ENCODE assay signal across 8 mouse cellular contexts in the genomic region with DNA sequence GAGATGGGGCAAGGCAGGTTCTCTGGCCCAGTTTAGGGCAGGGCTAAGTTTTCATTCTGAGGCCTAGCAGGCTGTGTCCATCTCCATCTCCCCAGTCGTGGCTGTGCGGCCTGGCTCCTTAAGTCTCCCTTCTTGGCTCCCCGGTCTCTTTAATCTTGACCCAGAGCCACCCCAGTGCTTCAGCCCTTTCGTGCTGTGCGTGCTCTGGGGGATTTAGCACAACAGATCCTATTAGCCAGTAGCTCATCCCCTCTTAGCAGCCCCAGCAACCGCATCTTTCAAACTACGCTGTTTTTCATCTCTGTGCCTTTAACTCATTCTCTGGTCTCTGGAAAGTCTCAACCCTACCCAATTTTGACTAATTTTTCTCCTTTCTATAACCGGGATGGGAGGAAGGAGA. TPM values are rescaled to one million over a fixed set of nuclear protein-coding genes. Genes with fewer than 3 reads are reported as not detected.
DNase-seq lines count a peak whose midpoint lies in the region; TF ChIP-seq lines count a peak whose summit lies in the region.
"Had no signal": no experiment of that assay in that cellular context is flagged by ENCODE, and none has a peak within 500 bp of the region (broad histone marks: within the 10 kb centered on the region; RNA-seq: fewer than 3 reads in every experiment).

A gene (minus strand): TSS at position 184 of the 400 bp plus-strand sequence.

- H3K4me1 ChIP-seq in lung, adult 2 months (ENCODE audit: control insufficient read depth, insufficient read depth, low read length) = 0 out of 2 replicates have a peak, but pooled peaks cover 3% of the 10 kb centered on the region
- 0 out of 2 replicates have a peak, but pooled peaks cover 3% of the 10 kb centered on the region for H3K4me1 ChIP-seq in olfactory bulb, adult 2 months (ENCODE audit: control insufficient read depth, insufficient read depth, low read length)

- DNase-seq in lung, adult 2 months = no peak
- no peak for DNase-seq in lung, postnatal 4 days
- DNase-seq in gastrocnemius, adult 8-10 months (ENCODE audit: low spot score in 2 of 2) = no peak
- no peak for DNase-seq in layer of hippocampus, postnatal 14 days (ENCODE audit: low spot score in 2 of 2)
- DNase-seq in cerebellum, postnatal 10 days = no peak
- DNase-seq in embryo, embryonic 10.5 days (ENCODE audit: low spot score) = no peak
- DNase-seq: lung, postnatal 10 days had no signal

- 85% methylated on average over 8 of the region's 8 CpGs for WGBS in lung, adult 2 months
- 80% methylated on average over 8 of the region's 8 CpGs for WGBS in olfactory bulb, adult 2 months

- H3K27ac ChIP-seq in olfactory bulb, adult 2 months (ENCODE audit: insufficient read depth, low read depth, low read length) = no peak within 1 kb of the TSS

- no peak within 1 kb of the TSS for H3K4me3 ChIP-seq in lung, adult 2 months (replicated peaks; ENCODE audit: extremely low read depth, low read depth, low read length)
- no peak within 1 kb of the TSS for H3K4me3 ChIP-seq in olfactory bulb, adult 2 months (ENCODE audit: insufficient read depth, low read depth, low read length)

- no peak for TF ChIP-seq CTCF in lung, adult 2 months (IDR thresholded peaks at IDR 0.05; ENCODE audit: insufficient read depth, low read length)
- TF ChIP-seq CTCF in olfactory bulb, adult 2 months (IDR thresholded peaks at IDR 0.05; ENCODE audit: insufficient read depth, low read depth, low read length) = no peak

- TF ChIP-seq POLR2A in lung, adult 2 months (IDR thresholded peaks at IDR 0.05; ENCODE audit: borderline replicate concordance, extremely low read depth, low read depth, low read length) = no peak
- TF ChIP-seq POLR2A in olfactory bulb, adult 2 months (IDR thresholded peaks at IDR 0.05; ENCODE audit: insufficient read depth, low read depth, low read length) = no peak

RNA-seq across cellular contexts. Expression of the gene that starts here (rescaled TPM):
- polyA plus RNA-seq in lung, adult 2 months (2012; rRNA removed) = 181 and 197 TPM in 2 replicates
- total RNA-seq in gastrocnemius, adult 8-10 months (2022) = 100 to 1,000 TPM in 2 of 4 experiments, 10 to 100 TPM in 2; 85.9 to 102 (median 98.0) TPM
- 10 to 100 TPM; 85.3 to 86.1 TPM for total RNA-seq in layer of hippocampus, postnatal 14 days (2021)
- polyA plus RNA-seq in olfactory bulb, adult 2 months (2012; ENCODE audit: insufficient read depth, insufficient read length, low replicate concordance, missing spikeins) = not detected in 2 replicates
